Mouse (Mus musculus) heart, adult 2 months (tissue): ENCODE data around the gene D630023F18Rik.

Source experiments
- CTCF ChIP-seq: fragments of 200-600 bp; IDR thresholded peaks from 2 replicates; pipeline ENCODE4 v1.8.1; 2022; ENCODE audit warnings: antibody characterized with exemption, mild to moderate bottlenecking, moderate library complexity
- EP300 ChIP-seq: fragments of 200-500 bp; IDR thresholded peaks from 2 replicates; pipeline ENCODE4 v1.6.1; 2011; ENCODE audit warnings: low read depth, low read length, control low read depth; ENCODE audit not compliant: insufficient read depth
- POLR2A ChIP-seq: fragments of 200-500 bp; IDR thresholded peaks from 2 replicates; pipeline ENCODE4 v1.6.1; 2011; ENCODE audit warnings: mild to moderate bottlenecking, low read depth, low read length, control low read depth; ENCODE audit not compliant: insufficient read depth

DNA sequence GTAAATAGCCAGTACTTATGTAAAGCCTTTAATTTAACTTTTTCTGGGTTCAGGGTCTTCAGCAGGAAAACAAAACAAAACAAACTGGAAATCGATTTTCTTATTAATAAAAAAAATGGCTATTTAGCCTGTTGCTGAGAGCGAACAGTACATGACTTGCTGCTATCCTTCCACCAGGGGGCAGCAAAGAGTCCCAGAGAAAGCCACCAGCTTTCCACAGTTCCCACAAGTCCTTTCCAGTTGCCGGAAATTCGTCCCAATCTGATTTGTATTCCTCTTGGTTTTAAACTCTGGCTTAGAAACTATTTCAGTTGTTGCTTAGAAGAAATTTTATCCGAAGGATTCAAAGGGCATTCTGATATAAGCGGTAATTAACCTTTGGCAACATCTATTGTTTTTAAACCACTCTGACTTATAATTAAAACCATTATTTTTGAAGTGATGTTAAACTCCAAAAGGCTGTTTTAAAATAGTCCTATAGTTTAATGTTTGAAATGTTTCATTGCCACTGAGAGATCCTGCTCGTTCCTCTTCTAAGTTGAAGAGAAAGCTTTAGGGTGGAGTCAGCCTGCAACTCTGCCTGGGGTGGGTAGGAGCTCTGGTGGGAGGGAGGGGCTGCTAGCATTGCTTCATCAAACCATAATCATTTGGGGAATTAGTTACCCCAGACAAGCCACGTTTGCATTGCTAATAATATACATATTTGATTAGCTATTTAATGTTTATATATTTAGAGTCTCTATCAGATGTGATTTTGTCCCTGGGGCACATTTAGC, 10.8 kb downstream of the D630023F18Rik start:
- TF ChIP-seq CTCF (peak; percentile 99; the same call in 1 of the 2 replicates), POLR2A (no peak), EP300 (peak; percentile 66; the same call in 1 of the 2 replicates)
